Mouse (Mus musculus): ENCODE measurements around the gene Olfr272. TPM values are rescaled to one million over a fixed set of nuclear protein-coding genes. Genes with fewer than 3 reads are reported as not detected.

Olfr272 gene
- total and polyA plus RNA-seq, 2 experiments: not detected

- TF ChIP-seq POLR2A (IDR thresholded peaks at IDR 0.05; ENCODE audit: extremely low read depth, insufficient read depth, low read length): no peak
- no peak for TF ChIP-seq CTCF (IDR thresholded peaks at IDR 0.05; ENCODE audit: low read depth, low read length)
- no peaks in the 10 kb centered on the region for H3K36me3 ChIP-seq (ENCODE audit: control insufficient read depth, insufficient read depth, low read length)
- WGBS: 84% methylated on average over 2 of the region's 2 CpGs
- H3K27ac ChIP-seq (replicated peaks; ENCODE audit: insufficient read depth, low read depth, low read length): no peak overlapping the region
- peaks cover 1% of the 10 kb centered on the region; the same call in 1 of the 2 replicates for H3K4me1 ChIP-seq (ENCODE audit: control insufficient read depth, insufficient read depth, low read length)
- no peaks in the 10 kb centered on the region for H3K79me2 ChIP-seq (ENCODE audit: control insufficient read depth, insufficient read depth, low read length)
- DNase-seq (ENCODE audit: extremely low read depth, low read depth, low spot score): no peak
- H3K9ac ChIP-seq (ENCODE audit: low read depth, low read length): no peak overlapping the region
- no peaks in the 10 kb centered on the region; the same call in 1 of the 2 replicates for H3K27me3 ChIP-seq (ENCODE audit: control insufficient read depth, insufficient read depth, low read length)
- H3K4me3 ChIP-seq (ENCODE audit: insufficient read depth, low read depth, low read length): no peak overlapping the region
Measured at GRCm38 (mm10) chr4:52917311-52917688, 1.7 kb downstream of the Olfr272 start.

DNA sequence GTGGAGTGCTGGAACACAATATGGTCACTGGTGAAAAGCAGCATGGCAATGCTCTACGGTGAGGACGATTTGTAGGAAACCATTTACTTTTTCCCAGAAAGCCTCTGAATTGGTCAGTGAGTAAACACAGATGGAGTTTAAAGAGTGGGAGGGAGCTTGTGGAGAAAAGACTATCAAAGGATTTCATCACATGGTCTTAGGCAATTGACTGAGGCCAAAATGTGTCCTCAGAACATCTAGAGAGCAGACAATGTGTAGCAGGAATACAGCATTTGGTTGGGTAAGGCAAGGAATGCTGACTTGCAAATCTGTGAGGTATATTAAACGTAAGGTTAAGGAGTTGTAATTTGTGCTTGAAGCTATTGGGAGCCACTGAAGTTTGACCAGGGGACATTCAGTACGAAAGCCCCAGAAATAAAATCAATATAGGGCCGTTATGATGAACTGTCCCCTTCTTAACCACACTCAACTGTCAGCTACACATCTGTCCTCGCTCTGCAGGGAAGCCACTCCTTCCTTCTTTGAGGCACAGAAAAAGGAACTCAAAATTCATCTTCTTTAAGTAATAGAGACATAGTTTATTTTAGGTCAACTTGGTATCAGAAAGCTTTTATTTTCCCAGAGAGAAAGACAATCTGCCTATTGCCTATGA lies 2.2 kb downstream of the Olfr272 start:
- H3K36me3 ChIP-seq (ENCODE audit: control insufficient read depth, insufficient read depth, low read length): no peaks in the 10 kb centered on the region
- H3K4me1 ChIP-seq (ENCODE audit: control insufficient read depth, insufficient read depth, low read length): peaks cover 1% of the 10 kb centered on the region; the same call in 1 of the 2 replicates
- no peak overlapping the region for H3K27ac ChIP-seq (replicated peaks; ENCODE audit: insufficient read depth, low read depth, low read length)
- H3K9ac ChIP-seq (ENCODE audit: low read depth, low read length): no peak overlapping the region
- TF ChIP-seq POLR2A (IDR thresholded peaks at IDR 0.05; ENCODE audit: extremely low read depth, insufficient read depth, low read length): no peak
- TF ChIP-seq CTCF (IDR thresholded peaks at IDR 0.05; ENCODE audit: low read depth, low read length): no peak
- no peaks in the 10 kb centered on the region; the same call in 1 of the 2 replicates for H3K27me3 ChIP-seq (ENCODE audit: control insufficient read depth, insufficient read depth, low read length)
- H3K79me2 ChIP-seq (ENCODE audit: control insufficient read depth, insufficient read depth, low read length): no peaks in the 10 kb centered on the region
- DNase-seq (ENCODE audit: extremely low read depth, low read depth, low spot score): peak; percentile 19
- H3K4me3 ChIP-seq (ENCODE audit: insufficient read depth, low read depth, low read length): no peak overlapping the region
- WGBS: 26% methylated on average over 6 of the region's 6 CpGs

GRCm38 (mm10) chr4:52912409-52912808 lies 6.6 kb downstream of the Olfr272 start:
- Histone ChIP-seq H3K79me2 (ENCODE audit: control insufficient read depth, insufficient read depth, low read length) (no peaks in the 10 kb centered on the region), H3K4me1 (ENCODE audit: control insufficient read depth, insufficient read depth, low read length) (peaks cover 1% of the 10 kb centered on the region; the same call in 1 of the 2 replicates), H3K9ac (ENCODE audit: low read depth, low read length) (no peak overlapping the region), H3K27ac (replicated peaks; ENCODE audit: insufficient read depth, low read depth, low read length) (no peak overlapping the region), H3K27me3 (ENCODE audit: control insufficient read depth, insufficient read depth, low read length) (no peaks in the 10 kb centered on the region; the same call in 1 of the 2 replicates), H3K4me3 (ENCODE audit: insufficient read depth, low read depth, low read length) (no peak overlapping the region), H3K36me3 (ENCODE audit: control insufficient read depth, insufficient read depth, low read length) (no peaks in the 10 kb centered on the region)
- no peak for DNase-seq (ENCODE audit: extremely low read depth, low read depth, low spot score)
- WGBS: 50% methylated on average over 3 of the region's 3 CpGs
- TF ChIP-seq POLR2A (IDR thresholded peaks at IDR 0.05; ENCODE audit: extremely low read depth, insufficient read depth, low read length) (no peak), CTCF (IDR thresholded peaks at IDR 0.05; ENCODE audit: low read depth, low read length) (no peak)

DNA sequence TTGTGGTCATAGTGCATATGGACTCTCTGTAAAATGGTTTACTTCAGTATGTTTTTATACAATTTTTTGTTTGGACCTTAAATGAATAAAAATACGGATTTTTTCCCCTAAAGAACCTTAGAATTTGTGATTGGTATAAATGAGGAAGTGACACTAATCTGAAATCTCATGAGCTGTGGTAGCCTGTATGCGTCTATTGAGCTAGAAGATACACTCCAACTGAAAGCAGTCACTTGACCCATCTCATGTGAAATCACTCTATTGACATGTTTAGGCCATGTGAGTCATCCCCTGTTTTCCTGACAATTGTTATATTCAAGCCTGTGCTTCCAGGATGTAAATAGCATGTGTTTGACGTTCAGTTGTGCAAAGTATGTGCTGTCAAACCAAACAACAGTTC lies 9.4 kb downstream of the Olfr272 start:
- TF ChIP-seq POLR2A (IDR thresholded peaks at IDR 0.05; ENCODE audit: extremely low read depth, insufficient read depth, low read length) (no peak), CTCF (IDR thresholded peaks at IDR 0.05; ENCODE audit: low read depth, low read length) (no peak)
- no peaks in the 10 kb centered on the region for H3K36me3 ChIP-seq (ENCODE audit: control insufficient read depth, insufficient read depth, low read length)
- no peak overlapping the region for H3K4me3 ChIP-seq (ENCODE audit: insufficient read depth, low read depth, low read length)
- no peak for DNase-seq (ENCODE audit: extremely low read depth, low read depth, low spot score)
- WGBS: 69% methylated on average over 3 of the region's 3 CpGs
- H3K4me1 ChIP-seq (ENCODE audit: control insufficient read depth, insufficient read depth, low read length): no peaks in the 10 kb centered on the region
- H3K27me3 ChIP-seq (ENCODE audit: control insufficient read depth, insufficient read depth, low read length): no peaks in the 10 kb centered on the region; the same call in 1 of the 2 replicates
- no peaks in the 10 kb centered on the region for H3K79me2 ChIP-seq (ENCODE audit: control insufficient read depth, insufficient read depth, low read length)
- no peak overlapping the region for H3K27ac ChIP-seq (replicated peaks; ENCODE audit: insufficient read depth, low read depth, low read length)
- H3K9ac ChIP-seq (ENCODE audit: low read depth, low read length): no peak overlapping the region

GRCm38 (mm10) chr4:52864156-52864555 lies 54.8 kb downstream of the Olfr272 start:
- H3K27ac ChIP-seq (replicated peaks; ENCODE audit: insufficient read depth, low read depth, low read length): no peak overlapping the region
- no peaks in the 10 kb centered on the region for H3K27me3 ChIP-seq (ENCODE audit: control insufficient read depth, insufficient read depth, low read length)
- no peaks in the 10 kb centered on the region for H3K4me1 ChIP-seq (ENCODE audit: control insufficient read depth, insufficient read depth, low read length)
- no peaks in the 10 kb centered on the region for H3K79me2 ChIP-seq (ENCODE audit: control insufficient read depth, insufficient read depth, low read length)
- no peak overlapping the region for H3K4me3 ChIP-seq (ENCODE audit: insufficient read depth, low read depth, low read length)
- H3K9ac ChIP-seq (ENCODE audit: low read depth, low read length): no peak overlapping the region
- no peak for TF ChIP-seq POLR2A (IDR thresholded peaks at IDR 0.05; ENCODE audit: extremely low read depth, insufficient read depth, low read length)
- no peak for TF ChIP-seq CTCF (IDR thresholded peaks at IDR 0.05; ENCODE audit: low read depth, low read length)
- WGBS: 93% methylated on average over 9 of the region's 9 CpGs
- H3K36me3 ChIP-seq (ENCODE audit: control insufficient read depth, insufficient read depth, low read length): no peaks in the 10 kb centered on the region
- DNase-seq (ENCODE audit: extremely low read depth, low read depth, low spot score): no peak

Other genes with a start within 250 kb of the Olfr272 start
- not detected in 2 replicates for gene Olfr275, start 104.6 kb downstream of the Olfr272 start, total RNA-seq (2014; rRNA removed)
- gene Olfr275, start 104.6 kb downstream of the Olfr272 start, polyA plus RNA-seq (2012; rRNA removed): not detected in 2 replicates
- not detected in 2 replicates for gene Olfr273, start 59.9 kb downstream of the Olfr272 start, total RNA-seq (2014; rRNA removed)
- gene Olfr273, start 59.9 kb downstream of the Olfr272 start, polyA plus RNA-seq (2012; rRNA removed): not detected in 2 replicates
- not detected in 2 replicates for gene Olfr270, start 45.4 kb upstream of the Olfr272 start, total RNA-seq (2014; rRNA removed)
- gene Olfr270, start 45.4 kb upstream of the Olfr272 start, polyA plus RNA-seq (2012; rRNA removed): not detected in 2 replicates
- not detected in 2 replicates for gene Nipsnap3a, start 70.1 kb upstream of the Olfr272 start, total RNA-seq (2014; rRNA removed)
- not detected in 2 replicates for gene Nipsnap3a, start 70.1 kb upstream of the Olfr272 start, polyA plus RNA-seq (2012; rRNA removed)
- 91.3 and 95.4 TPM in 2 replicates for gene Nipsnap3b, start 92.7 kb upstream of the Olfr272 start, total RNA-seq (2014; rRNA removed)
- gene Nipsnap3b, start 92.7 kb upstream of the Olfr272 start, polyA plus RNA-seq (2012; rRNA removed): 87.1 and 89.7 TPM in 2 replicates
- gene Abca1, start 240.7 kb upstream of the Olfr272 start, total RNA-seq (2014; rRNA removed): 65.4 and 89.1 TPM in 2 replicates
- gene Abca1, start 240.7 kb upstream of the Olfr272 start, polyA plus RNA-seq (2012; rRNA removed): 17.1 and 21.0 TPM in 2 replicates

Measured in liver, adult 2 months (tissue).